Mouse (Mus musculus) stomach, postnatal 0 days (tissue): ENCODE results near the gene Ppm1h. TPM values are rescaled to one million over a fixed set of nuclear protein-coding genes. Genes with fewer than 3 reads are reported as not detected.
A peak's percentile ranks its signal among the peaks of the same experiment; 100 is the strongest.

Source experiments
- ATAC-seq: fragments of 200-750 bp; cut with Nextera tagmentation; 2 replicates; pipeline ENCODE4 v1.8.0; 2017; ENCODE audit not compliant: low FRiP score, low TSS enrichment
- DNase-seq: peaks from one replicate; pipeline ENCODE4 v3.0.0-alpha.2; 2016; ENCODE audit warnings: low spot score
- H3K27ac ChIP-seq: fragments of 300-500 bp; sonication (generic); replicated peaks from 2 replicates; pipeline ENCODE4 v1.5.1; 2014; ENCODE audit warnings: mild to moderate bottlenecking, control low read depth
- H3K27me3 ChIP-seq: fragments of 300-500 bp; sonication (generic); 2 replicates; pipeline ENCODE4 v1.6.1; 2014; ENCODE audit warnings: low read length; ENCODE audit not compliant: control insufficient read depth, insufficient read depth
- H3K36me3 ChIP-seq: fragments of 300-500 bp; sonication (generic); 2 replicates; pipeline ENCODE4 v1.6.1; 2014; ENCODE audit warnings: low read length, mixed read lengths; ENCODE audit not compliant: control insufficient read depth, insufficient read depth
- H3K4me1 ChIP-seq: fragments of 300-500 bp; sonication (generic); replicated peaks from 2 replicates; pipeline ENCODE4 v1.6.1; 2014; ENCODE audit warnings: antibody characterized with exemption; ENCODE audit not compliant: control insufficient read depth, insufficient read depth
- H3K4me2 ChIP-seq: fragments of 300-500 bp; sonication (generic); replicated peaks from 2 replicates; pipeline ENCODE4 v1.6.1; 2014; ENCODE audit warnings: low read depth, mild to moderate bottlenecking, control low read depth, moderate library complexity
- H3K4me3 ChIP-seq: fragments of 300-500 bp; sonication (generic); 2 replicates; pipeline ENCODE4 v1.5.1; 2014; ENCODE audit warnings: low read depth, low read length, control low read depth
- H3K9ac ChIP-seq: fragments of 300-500 bp; sonication (generic); 2 replicates; pipeline ENCODE4 v1.6.1; 2014; ENCODE audit warnings: mild to moderate bottlenecking, low read length, control low read depth, mixed read lengths
- H3K9me3 ChIP-seq: fragments of 300-500 bp; sonication (generic); 2 replicates; pipeline ENCODE4 v1.6.1; 2016; ENCODE audit warnings: low read length; ENCODE audit not compliant: control insufficient read depth
- CTCF ChIP-seq: IDR thresholded peaks from 2 replicates; pipeline ENCODE4 v1.5.1; 2016; ENCODE audit warnings: antibody characterized with exemption, low read depth, mild to moderate bottlenecking, moderate library complexity
- EP300 ChIP-seq: optimal IDR thresholded peaks from 2 replicates; pipeline ENCODE3; 2016; ENCODE audit warnings: antibody characterized with exemption
- WGBS: fragments of 180-500 bp; shearing (Covaris S2); extraction: QIAGEN DNeasy Blood & Tissue Kit; methylation state at CpG from one replicate; pipeline ENCODE4 v1.1.7; 2014; 5-methylcytosine and 5-hydroxymethylcytosine counted together
- polyA plus RNA-seq: library from polyadenylated mRNA; unstranded; fragments of >200 nt; fragmentation: Nextera tagmentation; extraction: Ambion mirVana; gene quantifications from 2 replicates; pipeline ENCODE4 v1.2.1, GENCODE M21; 2015

Gene Ppm1h
- polyA plus RNA-seq, 1 experiment from 2014 or later = 7.6 TPM

- H3K4me2 ChIP-seq = no peak overlapping the region
- H3K9ac ChIP-seq = no peak overlapping the region
- no peaks in the 10 kb centered on the region for H3K9me3 ChIP-seq
- DNase-seq (no peak), ATAC-seq (peak; percentile 81)
- 33% methylated on average over 7 of the region's 7 CpGs for WGBS
- TF ChIP-seq CTCF (no peak), EP300 (no peak)
- no peaks in the 10 kb centered on the region; the same call in 1 of the 2 replicates for H3K4me1 ChIP-seq
- H3K4me3 ChIP-seq = no peak overlapping the region
- H3K36me3 ChIP-seq = no peaks in the 10 kb centered on the region
- no peaks in the 10 kb centered on the region for H3K27me3 ChIP-seq
- no peak overlapping the region for H3K27ac ChIP-seq
These were observed 287.9 kb downstream of the Ppm1h start for GRCm38 (mm10) chr10:122966421-122966820.

GRCm38 (mm10) chr10:122970188-122970587 lies 291.6 kb downstream of the Ppm1h start:
- Histone ChIP-seq H3K9me3 (no peaks in the 10 kb centered on the region), H3K27me3 (no peaks in the 10 kb centered on the region), H3K9ac (no peak overlapping the region), H3K4me1 (no peaks in the 10 kb centered on the region), H3K36me3 (no peaks in the 10 kb centered on the region), H3K4me3 (no peak overlapping the region), H3K4me2 (no peak overlapping the region), H3K27ac (no peak overlapping the region)
- WGBS = 83% methylated on average over 7 of the region's 7 CpGs
- TF ChIP-seq CTCF (no peak), EP300 (no peak)
- DNase-seq (no peak), ATAC-seq (no peak)

- H3K27ac ChIP-seq = no peak overlapping the region
- no peaks in the 10 kb centered on the region for H3K4me1 ChIP-seq
- no peaks in the 10 kb centered on the region for H3K27me3 ChIP-seq
- no peaks in the 10 kb centered on the region for H3K36me3 ChIP-seq
- TF ChIP-seq CTCF (no peak), EP300 (no peak)
- H3K9ac ChIP-seq = no peak overlapping the region
- no peak for DNase-seq
- no peak overlapping the region for H3K4me3 ChIP-seq
- H3K9me3 ChIP-seq = no peaks in the 10 kb centered on the region
- H3K4me2 ChIP-seq = no peak overlapping the region
- ATAC-seq = no peak
These were observed 294.7 kb downstream of the Ppm1h start for GRCm38 (mm10) chr10:122973241-122973640.

GRCm38 (mm10) chr10:122976038-122976437 lies 297.5 kb downstream of the Ppm1h start:
- WGBS = 73% methylated on average over 9 of the region's 9 CpGs
- H3K4me2 ChIP-seq = no peak overlapping the region

GRCm38 (mm10) chr10:122979356-122979755 lies 300.8 kb downstream of the Ppm1h start:
- Histone ChIP-seq H3K4me1 (no peaks in the 10 kb centered on the region), H3K9me3 (no peaks in the 10 kb centered on the region), H3K27ac (no peak overlapping the region), H3K27me3 (no peaks in the 10 kb centered on the region), H3K4me2 (no peak overlapping the region), H3K9ac (no peak overlapping the region), H3K36me3 (peaks cover 8% of the 10 kb centered on the region; the same call in 1 of the 2 replicates), H3K4me3 (no peak overlapping the region)
- TF ChIP-seq EP300 (no peak), CTCF (no peak)
- DNase-seq (no peak), ATAC-seq (no peak)

More at GRCm38 (mm10) chr10:122976038-122976437, 297.5 kb downstream of the Ppm1h start:
- peaks cover 6% of the 10 kb centered on the region; the same call in 1 of the 2 replicates for H3K36me3 ChIP-seq
- DNase-seq (no peak), ATAC-seq (no peak)
- TF ChIP-seq EP300 (no peak), CTCF (no peak)
- no peaks in the 10 kb centered on the region for H3K27me3 ChIP-seq
- H3K9me3 ChIP-seq = no peaks in the 10 kb centered on the region
- H3K27ac ChIP-seq = no peak overlapping the region
- no peak overlapping the region for H3K4me3 ChIP-seq
- no peaks in the 10 kb centered on the region for H3K4me1 ChIP-seq
- no peak overlapping the region for H3K9ac ChIP-seq

GRCm38 (mm10) chr10:122980123-122980522 lies 301.6 kb downstream of the Ppm1h start:
- no peak for TF ChIP-seq CTCF
- no peak for TF ChIP-seq EP300
- Histone ChIP-seq H3K9me3 (no peaks in the 10 kb centered on the region), H3K4me2 (no peak overlapping the region), H3K4me1 (no peaks in the 10 kb centered on the region), H3K4me3 (no peak overlapping the region), H3K36me3 (peaks cover 8% of the 10 kb centered on the region; the same call in 1 of the 2 replicates), H3K9ac (no peak overlapping the region), H3K27me3 (no peaks in the 10 kb centered on the region), H3K27ac (no peak overlapping the region)
- ATAC-seq = no peak
- no peak for DNase-seq
- 95% methylated on average over 12 of the region's 12 CpGs for WGBS
